Mouse (Mus musculus): ENCODE measurements at regions not wholly inside any gene's neighbourhood (a gene's known extent, or its start where the extent isn't known, plus 50 kb on each side); places are given as distances from the start of the nearest gene placed in this dataset.

DNA sequence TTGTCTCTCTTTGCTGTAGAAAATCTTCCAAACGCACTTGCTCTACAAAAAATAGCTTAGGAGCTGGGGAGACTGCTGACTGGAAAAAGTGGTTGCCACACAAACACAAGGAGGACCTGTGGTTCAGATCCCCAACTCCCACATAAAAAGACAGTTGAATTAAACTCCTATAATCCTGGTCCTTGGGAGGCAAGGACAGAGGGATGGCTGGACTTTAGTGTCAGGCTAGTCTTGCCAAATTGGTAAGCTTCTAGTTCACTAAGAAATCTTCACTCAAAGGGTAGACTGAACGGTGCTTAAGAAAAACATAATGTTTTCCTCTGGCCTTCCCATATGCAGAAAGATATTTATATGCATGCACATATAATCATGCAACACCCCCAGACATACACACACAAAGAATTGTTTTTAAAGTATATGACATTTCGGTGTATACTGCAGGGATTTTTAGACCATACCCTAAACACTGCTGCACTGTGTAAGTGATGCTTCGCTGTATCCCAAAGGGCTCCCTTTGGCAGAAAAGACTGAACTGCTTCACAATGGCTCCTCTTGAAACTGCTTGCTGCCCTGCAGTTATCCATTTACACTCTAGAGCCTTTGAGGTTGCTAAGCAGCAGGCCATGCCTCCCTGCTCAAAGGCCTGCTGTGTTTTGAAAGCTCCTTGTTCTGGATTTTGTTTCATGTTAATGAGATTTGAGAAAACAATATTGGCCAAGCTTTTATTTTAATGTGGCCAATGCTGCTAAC lies 1299.3 kb downstream of the Zfp704 start:
- Histone ChIP-seq H3K27me3 (ENCODE audit: control insufficient read depth, insufficient read depth, low read length) (no peaks in the 10 kb centered on the region), H3K27ac (ENCODE audit: low read length) (no peak overlapping the region), H3K9me3 (ENCODE audit: control insufficient read depth, low read depth, low read length) (no peaks in the 10 kb centered on the region), H3K4me2 (replicated peaks; ENCODE audit: low read depth, low read length) (no peak overlapping the region), H3K4me1 (ENCODE audit: control insufficient read depth, insufficient read depth, low read length) (no peaks in the 10 kb centered on the region), H3K4me3 (ENCODE audit: low read depth, low read length) (no peak overlapping the region), H3K9ac (replicated peaks; ENCODE audit: low read depth, low read length) (no peak overlapping the region), H3K36me3 (ENCODE audit: control insufficient read depth, insufficient read depth, low read length) (no peaks in the 10 kb centered on the region)
- ATAC-seq (ENCODE audit: insufficient number of reproducible peaks, insufficient read depth, low FRiP score, low read depth), result no peak
- WGBS, result 75% methylated on average over 4 of the region's 4 CpGs

GRCm38 (mm10) chr3:8307296-8307695 lies 1302.6 kb downstream of the Zfp704 start:
- 74% methylated on average over 3 of the region's 3 CpGs for WGBS
- H3K36me3 ChIP-seq (ENCODE audit: control insufficient read depth, insufficient read depth, low read length), result no peaks in the 10 kb centered on the region
- H3K9ac ChIP-seq (replicated peaks; ENCODE audit: low read depth, low read length), result no peak overlapping the region

GRCm38 (mm10) chr3:8304784-8305183 lies 1305.1 kb downstream of the Zfp704 start:
- no peak for ATAC-seq (ENCODE audit: insufficient number of reproducible peaks, insufficient read depth, low FRiP score, low read depth)
- H3K27ac ChIP-seq (ENCODE audit: low read length), result no peak overlapping the region
- no peaks in the 10 kb centered on the region for H3K27me3 ChIP-seq (ENCODE audit: control insufficient read depth, insufficient read depth, low read length)
- H3K36me3 ChIP-seq (ENCODE audit: control insufficient read depth, insufficient read depth, low read length), result no peaks in the 10 kb centered on the region
- H3K9ac ChIP-seq (replicated peaks; ENCODE audit: low read depth, low read length), result no peak overlapping the region
- no peaks in the 10 kb centered on the region for H3K4me1 ChIP-seq (ENCODE audit: control insufficient read depth, insufficient read depth, low read length)
- no peak overlapping the region for H3K4me2 ChIP-seq (replicated peaks; ENCODE audit: low read depth, low read length)
- no peaks in the 10 kb centered on the region for H3K9me3 ChIP-seq (ENCODE audit: control insufficient read depth, low read depth, low read length)
- H3K4me3 ChIP-seq (ENCODE audit: low read depth, low read length), result no peak overlapping the region

More at GRCm38 (mm10) chr3:8307296-8307695, 1302.6 kb downstream of the Zfp704 start:
- Histone ChIP-seq H3K27me3 (ENCODE audit: control insufficient read depth, insufficient read depth, low read length) (no peaks in the 10 kb centered on the region), H3K4me1 (ENCODE audit: control insufficient read depth, insufficient read depth, low read length) (no peaks in the 10 kb centered on the region), H3K9me3 (ENCODE audit: control insufficient read depth, low read depth, low read length) (no peaks in the 10 kb centered on the region), H3K27ac (ENCODE audit: low read length) (no peak overlapping the region), H3K4me2 (replicated peaks; ENCODE audit: low read depth, low read length) (no peak overlapping the region), H3K4me3 (ENCODE audit: low read depth, low read length) (no peak overlapping the region)
- ATAC-seq (ENCODE audit: insufficient number of reproducible peaks, insufficient read depth, low FRiP score, low read depth), result no peak

GRCm38 (mm10) chr3:8293036-8293435 lies 1316.8 kb downstream of the Zfp704 start:
- no peaks in the 10 kb centered on the region for H3K27me3 ChIP-seq (ENCODE audit: control insufficient read depth, insufficient read depth, low read length)
- H3K36me3 ChIP-seq (ENCODE audit: control insufficient read depth, insufficient read depth, low read length), result no peaks in the 10 kb centered on the region
- ATAC-seq (ENCODE audit: insufficient number of reproducible peaks, insufficient read depth, low FRiP score, low read depth), result no peak
- H3K4me1 ChIP-seq (ENCODE audit: control insufficient read depth, insufficient read depth, low read length), result no peaks in the 10 kb centered on the region
- WGBS, result 56% methylated on average over 1 of the region's 1 CpGs
- no peak overlapping the region for H3K4me2 ChIP-seq (replicated peaks; ENCODE audit: low read depth, low read length)
- H3K4me3 ChIP-seq (ENCODE audit: low read depth, low read length), result no peak overlapping the region
- H3K9me3 ChIP-seq (ENCODE audit: control insufficient read depth, low read depth, low read length), result no peaks in the 10 kb centered on the region
- no peak overlapping the region for H3K27ac ChIP-seq (ENCODE audit: low read length)
- H3K9ac ChIP-seq (replicated peaks; ENCODE audit: low read depth, low read length), result no peak overlapping the region

- no peaks in the 10 kb centered on the region for H3K4me1 ChIP-seq (ENCODE audit: control insufficient read depth, insufficient read depth, low read length)
- H3K9me3 ChIP-seq (ENCODE audit: control insufficient read depth, low read depth, low read length), result no peaks in the 10 kb centered on the region
- no peaks in the 10 kb centered on the region for H3K36me3 ChIP-seq (ENCODE audit: control insufficient read depth, insufficient read depth, low read length)
- no peak overlapping the region for H3K4me3 ChIP-seq (ENCODE audit: low read depth, low read length)
- 81% methylated on average over 2 of the region's 2 CpGs for WGBS
- H3K27ac ChIP-seq (ENCODE audit: low read length), result no peak overlapping the region
- ATAC-seq (ENCODE audit: insufficient number of reproducible peaks, insufficient read depth, low FRiP score, low read depth), result no peak
- H3K4me2 ChIP-seq (replicated peaks; ENCODE audit: low read depth, low read length), result no peak overlapping the region
- H3K9ac ChIP-seq (replicated peaks; ENCODE audit: low read depth, low read length), result no peak overlapping the region
- H3K27me3 ChIP-seq (ENCODE audit: control insufficient read depth, insufficient read depth, low read length), result no peaks in the 10 kb centered on the region
Observed at GRCm38 (mm10) chr3:8289558-8289957, 1320.3 kb downstream of the Zfp704 start.

- H3K4me1 ChIP-seq (ENCODE audit: control insufficient read depth, insufficient read depth, low read length), result no peaks in the 10 kb centered on the region
- no peaks in the 10 kb centered on the region for H3K9me3 ChIP-seq (ENCODE audit: control insufficient read depth, low read depth, low read length)
- no peaks in the 10 kb centered on the region for H3K36me3 ChIP-seq (ENCODE audit: control insufficient read depth, insufficient read depth, low read length)
- no peak for ATAC-seq (ENCODE audit: insufficient number of reproducible peaks, insufficient read depth, low FRiP score, low read depth)
- H3K4me3 ChIP-seq (ENCODE audit: low read depth, low read length), result no peak overlapping the region
- H3K4me2 ChIP-seq (replicated peaks; ENCODE audit: low read depth, low read length), result no peak overlapping the region
- no peaks in the 10 kb centered on the region for H3K27me3 ChIP-seq (ENCODE audit: control insufficient read depth, insufficient read depth, low read length)
- H3K27ac ChIP-seq (ENCODE audit: low read length), result no peak overlapping the region
- H3K9ac ChIP-seq (replicated peaks; ENCODE audit: low read depth, low read length), result no peak overlapping the region
- WGBS, result 62% methylated on average over 1 of the region's 1 CpGs
Observed at GRCm38 (mm10) chr3:8288437-8288836, 1321.4 kb downstream of the Zfp704 start.

GRCm38 (mm10) chr3:8284655-8285428 lies 1325.0 kb downstream of the Zfp704 start:
- H3K27ac ChIP-seq (ENCODE audit: low read length), result no peak overlapping the region
- no peaks in the 10 kb centered on the region for H3K27me3 ChIP-seq (ENCODE audit: control insufficient read depth, insufficient read depth, low read length)
- no peak overlapping the region for H3K9ac ChIP-seq (replicated peaks; ENCODE audit: low read depth, low read length)
- no peak for ATAC-seq (ENCODE audit: insufficient number of reproducible peaks, insufficient read depth, low FRiP score, low read depth)
- H3K36me3 ChIP-seq (ENCODE audit: control insufficient read depth, insufficient read depth, low read length), result no peaks in the 10 kb centered on the region
- no peak overlapping the region for H3K4me2 ChIP-seq (replicated peaks; ENCODE audit: low read depth, low read length)
- WGBS, result 70% methylated on average over 14 of the region's 14 CpGs
- H3K4me3 ChIP-seq (ENCODE audit: low read depth, low read length), result no peak overlapping the region
- no peaks in the 10 kb centered on the region for H3K9me3 ChIP-seq (ENCODE audit: control insufficient read depth, low read depth, low read length)
- no peaks in the 10 kb centered on the region for H3K4me1 ChIP-seq (ENCODE audit: control insufficient read depth, insufficient read depth, low read length)

DNA sequence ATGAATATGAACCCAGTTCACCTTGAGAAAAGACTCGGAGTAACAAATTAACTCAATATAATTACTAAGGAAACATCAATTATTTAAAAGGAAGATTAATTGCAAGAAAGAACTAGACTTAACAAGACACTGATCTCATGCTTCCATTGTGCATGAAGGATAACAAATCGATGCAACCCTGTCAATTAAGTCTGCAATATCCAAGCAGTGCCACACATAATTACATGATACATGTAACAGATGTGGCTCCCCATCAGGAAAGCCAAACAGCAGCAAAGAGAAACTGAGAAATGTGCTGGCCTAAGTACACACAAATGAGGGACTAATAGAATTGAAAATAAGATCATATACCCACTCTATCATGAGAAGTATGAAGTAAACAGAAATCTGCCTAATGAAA lies 1327.5 kb downstream of the Zfp704 start:
- no peaks in the 10 kb centered on the region for H3K36me3 ChIP-seq (ENCODE audit: control insufficient read depth, insufficient read depth, low read length)

More for the DNA sequence above, 1327.5 kb downstream of the Zfp704 start:
- 71% methylated on average over 2 of the region's 2 CpGs for WGBS
- Histone ChIP-seq H3K4me1 (ENCODE audit: control insufficient read depth, insufficient read depth, low read length) (no peaks in the 10 kb centered on the region), H3K4me2 (replicated peaks; ENCODE audit: low read depth, low read length) (no peak overlapping the region), H3K27ac (ENCODE audit: low read length) (no peak overlapping the region), H3K9me3 (ENCODE audit: control insufficient read depth, low read depth, low read length) (no peaks in the 10 kb centered on the region), H3K4me3 (ENCODE audit: low read depth, low read length) (no peak overlapping the region), H3K9ac (replicated peaks; ENCODE audit: low read depth, low read length) (no peak overlapping the region), H3K27me3 (ENCODE audit: control insufficient read depth, insufficient read depth, low read length) (no peaks in the 10 kb centered on the region)
- no peak for ATAC-seq (ENCODE audit: insufficient number of reproducible peaks, insufficient read depth, low FRiP score, low read depth)
